Mouse (Mus musculus): ENCODE measurements around the gene Fam189b. TPM values are rescaled to one million over a fixed set of nuclear protein-coding genes. Genes with fewer than 3 reads are reported as not detected.

Gene Fam189b
- polyA plus RNA-seq, 2 experiments, result 34.5 to 95.5 TPM

- TF ChIP-seq POLR2A (IDR thresholded peaks at IDR 0.05; ENCODE audit: borderline replicate concordance, extremely low read depth, insufficient read depth, insufficient read length), result no peak
- no peaks in the 10 kb centered on the region for H3K9me3 ChIP-seq (ENCODE audit: control insufficient read depth, low read length)
- H3K9ac ChIP-seq (ENCODE audit: low read depth, low read length, severe bottlenecking), result peak within 1 kb of the TSS; percentile 45
- H3K36me3 ChIP-seq (ENCODE audit: control insufficient read depth, insufficient read depth, low read length), result peaks cover 18% of the 10 kb centered on the region
- H3K27ac ChIP-seq (replicated peaks; ENCODE audit: low read depth, low read length), result peak within 1 kb of the TSS; percentile 91
- no peaks in the 10 kb centered on the region for H3K27me3 ChIP-seq (ENCODE audit: control insufficient read depth, insufficient read depth, low read length)
- DNase-seq (ENCODE audit: low spot score) (no peak), ATAC-seq (ENCODE audit: low FRiP score, low read depth) (no peak)
- peaks cover 22% of the 10 kb centered on the region for H3K4me1 ChIP-seq (ENCODE audit: control insufficient read depth, insufficient read depth, low read length)
- WGBS, result 29% methylated on average over 9 of the region's 10 CpGs
- H3K4me2 ChIP-seq (replicated peaks; ENCODE audit: low read depth, low read length, severe bottlenecking), result peak within 1 kb of the TSS; percentile 72
- peak within 1 kb of the TSS; percentile 39 for H3K4me3 ChIP-seq (replicated peaks; ENCODE audit: low read length)
Observed at GRCm38 (mm10) chr3:89228836-89229235, 45.9 kb downstream of the Fam189b start, which contains the start of gene Muc1. Gene Muc1, plus strand, starts transcription at chr3:89229057.

- Histone ChIP-seq H3K4me1 (ENCODE audit: control insufficient read depth, insufficient read depth, low read length) (peaks cover 22% of the 10 kb centered on the region), H3K27me3 (ENCODE audit: control insufficient read depth, insufficient read depth, low read length) (no peaks in the 10 kb centered on the region), H3K4me3 (replicated peaks; ENCODE audit: low read length) (no peak overlapping the region), H3K36me3 (ENCODE audit: control insufficient read depth, insufficient read depth, low read length) (peaks cover 23% of the 10 kb centered on the region), H3K9me3 (ENCODE audit: control insufficient read depth, low read length) (no peaks in the 10 kb centered on the region), H3K9ac (ENCODE audit: low read depth, low read length, severe bottlenecking) (no peak overlapping the region), H3K4me2 (replicated peaks; ENCODE audit: low read depth, low read length, severe bottlenecking) (no peak overlapping the region), H3K27ac (replicated peaks; ENCODE audit: low read depth, low read length) (no peak overlapping the region)
- no peak for DNase-seq (ENCODE audit: low spot score)
- ATAC-seq (ENCODE audit: low FRiP score, low read depth), result no peak
- no peak for TF ChIP-seq POLR2A (IDR thresholded peaks at IDR 0.05; ENCODE audit: borderline replicate concordance, extremely low read depth, insufficient read depth, insufficient read length)
- 59% methylated on average over 4 of the region's 4 CpGs for WGBS
Observed at GRCm38 (mm10) chr3:89229276-89229675, 46.3 kb downstream of the Fam189b start.

- Histone ChIP-seq H3K4me3 (replicated peaks; ENCODE audit: low read length) (no peak overlapping the region), H3K27me3 (ENCODE audit: control insufficient read depth, insufficient read depth, low read length) (no peaks in the 10 kb centered on the region), H3K36me3 (ENCODE audit: control insufficient read depth, insufficient read depth, low read length) (peaks cover 19% of the 10 kb centered on the region), H3K4me1 (ENCODE audit: control insufficient read depth, insufficient read depth, low read length) (peaks cover 22% of the 10 kb centered on the region), H3K9me3 (ENCODE audit: control insufficient read depth, low read length) (no peaks in the 10 kb centered on the region), H3K27ac (replicated peaks; ENCODE audit: low read depth, low read length) (no peak overlapping the region), H3K9ac (ENCODE audit: low read depth, low read length, severe bottlenecking) (no peak overlapping the region), H3K4me2 (replicated peaks; ENCODE audit: low read depth, low read length, severe bottlenecking) (no peak overlapping the region)
- DNase-seq (ENCODE audit: low spot score) (no peak), ATAC-seq (ENCODE audit: low FRiP score, low read depth) (no peak)
- TF ChIP-seq POLR2A (IDR thresholded peaks at IDR 0.05; ENCODE audit: borderline replicate concordance, extremely low read depth, insufficient read depth, insufficient read length), result no peak
- 86% methylated on average over 2 of the region's 2 CpGs for WGBS
Observed at GRCm38 (mm10) chr3:89230561-89230960, 47.6 kb downstream of the Fam189b start.

- no peak for TF ChIP-seq POLR2A (IDR thresholded peaks at IDR 0.05; ENCODE audit: borderline replicate concordance, extremely low read depth, insufficient read depth, insufficient read length)
- Histone ChIP-seq H3K36me3 (ENCODE audit: control insufficient read depth, insufficient read depth, low read length) (peaks cover 20% of the 10 kb centered on the region), H3K4me3 (replicated peaks; ENCODE audit: low read length) (no peak overlapping the region), H3K4me1 (ENCODE audit: control insufficient read depth, insufficient read depth, low read length) (peaks cover 19% of the 10 kb centered on the region), H3K9me3 (ENCODE audit: control insufficient read depth, low read length) (no peaks in the 10 kb centered on the region), H3K27ac (replicated peaks; ENCODE audit: low read depth, low read length) (no peak overlapping the region), H3K27me3 (ENCODE audit: control insufficient read depth, insufficient read depth, low read length) (no peaks in the 10 kb centered on the region), H3K4me2 (replicated peaks; ENCODE audit: low read depth, low read length, severe bottlenecking) (no peak overlapping the region), H3K9ac (ENCODE audit: low read depth, low read length, severe bottlenecking) (no peak overlapping the region)
- ATAC-seq (ENCODE audit: low FRiP score, low read depth) (no peak), DNase-seq (ENCODE audit: low spot score) (no peak)
- WGBS, result 59% methylated on average over 7 of the region's 7 CpGs
Observed at GRCm38 (mm10) chr3:89231345-89231744, 48.4 kb downstream of the Fam189b start.

GRCm38 (mm10) chr3:89231772-89232275 lies 48.9 kb downstream of the Fam189b start:
- no peak overlapping the region for H3K9ac ChIP-seq (ENCODE audit: low read depth, low read length, severe bottlenecking)
- no peak for DNase-seq (ENCODE audit: low spot score)
- no peak overlapping the region for H3K27ac ChIP-seq (replicated peaks; ENCODE audit: low read depth, low read length)
- ATAC-seq (ENCODE audit: low FRiP score, low read depth), result no peak
- WGBS, result 73% methylated on average over 16 of the region's 16 CpGs
- no peak overlapping the region for H3K4me3 ChIP-seq (replicated peaks; ENCODE audit: low read length)
- H3K4me1 ChIP-seq (ENCODE audit: control insufficient read depth, insufficient read depth, low read length), result peaks cover 14% of the 10 kb centered on the region
- no peak for TF ChIP-seq POLR2A (IDR thresholded peaks at IDR 0.05; ENCODE audit: borderline replicate concordance, extremely low read depth, insufficient read depth, insufficient read length)
- H3K4me2 ChIP-seq (replicated peaks; ENCODE audit: low read depth, low read length, severe bottlenecking), result no peak overlapping the region
- H3K27me3 ChIP-seq (ENCODE audit: control insufficient read depth, insufficient read depth, low read length), result no peaks in the 10 kb centered on the region
- no peaks in the 10 kb centered on the region for H3K9me3 ChIP-seq (ENCODE audit: control insufficient read depth, low read length)
- peaks cover 20% of the 10 kb centered on the region for H3K36me3 ChIP-seq (ENCODE audit: control insufficient read depth, insufficient read depth, low read length)

Data from limb, embryonic 14.5 days (tissue).